Mouse (Mus musculus): ENCODE data around the gene Obox3. TPM values are rescaled to one million over a fixed set of nuclear protein-coding genes. Genes with fewer than 3 reads are reported as not detected.

Obox3 gene
- not detected for total RNA-seq (2023)

GRCm38 (mm10) chr7:15639802-15640201 is at the start of gene Obox3:
Gene Obox3 (minus strand): TSS chr7:15639902.

Other genes with a start within 250 kb of the Obox3 start
- gene Obox5, start 110.2 kb upstream of the Obox3 start, total RNA-seq (2023): not detected
- not detected for gene Obox6, start 199.8 kb upstream of the Obox3 start, total RNA-seq (2023)
- gene Crx, start 240.1 kb upstream of the Obox3 start, total RNA-seq (2023): not detected
- gene Crxos, start 242.7 kb upstream of the Obox3 start, total RNA-seq (2023): not detected